ENCODE assay signal across 20 mouse cellular contexts in genomic region chr12:40348251-40348650, GRCm38 (mm10).
DNase-seq lines count a peak whose midpoint lies in the region; ATAC-seq lines count a peak whose summit lies in the region.
"Had no signal": no experiment of that assay in that cellular context is flagged by ENCODE, and none has a peak within 500 bp of the region (broad histone marks: within the 10 kb centered on the region; RNA-seq: fewer than 3 reads in every experiment).

No protein-coding gene starts in this region.

- no peak overlapping the region for H3K9ac ChIP-seq in intestine, embryonic 16.5 days (ENCODE audit: low read depth, low read length)
- H3K9ac ChIP-seq: forebrain, postnatal 0 days; limb, embryonic 12.5 days; midbrain, embryonic 13.5 days; neural tube, embryonic 12.5 days had no signal

- H3K27me3 ChIP-seq in intestine, embryonic 16.5 days (replicated peaks; ENCODE audit: control insufficient read depth, insufficient read depth, low read length): no peaks in the 10 kb centered on the region
- H3K27me3 ChIP-seq: limb, embryonic 12.5 days; midbrain, embryonic 13.5 days; neural tube, embryonic 12.5 days had no signal

- H3K36me3 ChIP-seq in intestine, embryonic 16.5 days (ENCODE audit: control insufficient read depth, insufficient read depth, low read length): no peaks in the 10 kb centered on the region
- H3K36me3 ChIP-seq: limb, embryonic 12.5 days; midbrain, embryonic 13.5 days; neural tube, embryonic 12.5 days had no signal

- no peak overlapping the region for H3K27ac ChIP-seq in intestine, embryonic 16.5 days (ENCODE audit: low read length)
- H3K27ac ChIP-seq: kidney, postnatal 0 days; limb, embryonic 12.5 days; macrophage; neural tube, embryonic 12.5 days had no signal

- ATAC-seq in intestine, embryonic 16.5 days: peak; percentile 89
- ATAC-seq: forebrain, postnatal 0 days; midbrain, embryonic 13.5 days had no signal

- H3K9me3 ChIP-seq in intestine, embryonic 16.5 days (ENCODE audit: control insufficient read depth, low read length): no peaks in the 10 kb centered on the region
- H3K9me3 ChIP-seq: limb, embryonic 12.5 days; midbrain, embryonic 13.5 days; neural tube, embryonic 12.5 days had no signal

- 61% methylated on average over 4 of the region's 4 CpGs for WGBS in intestine, embryonic 16.5 days

- H3K4me3 ChIP-seq in intestine, embryonic 16.5 days (ENCODE audit: low read length): no peak overlapping the region
- H3K4me3 ChIP-seq: limb, embryonic 12.5 days; midbrain, embryonic 13.5 days; neural tube, embryonic 12.5 days had no signal

- H3K4me2 ChIP-seq in intestine, embryonic 16.5 days (ENCODE audit: low read depth, low read length): no peak overlapping the region
- H3K4me2 ChIP-seq: heart, embryonic 11.5 days; limb, embryonic 12.5 days; midbrain, embryonic 13.5 days; neural tube, embryonic 12.5 days had no signal

- DNase-seq in gastrocnemius, adult 18-20 months (ENCODE audit: low spot score): peak; percentile 13
- no peak for DNase-seq in gastrocnemius, postnatal 4 days (ENCODE audit: low spot score in 2 of 2)
- peak; percentile 32 for DNase-seq in urinary bladder, postnatal 14 days (ENCODE audit: low spot score)
- DNase-seq in urinary bladder, adult 2 months (ENCODE audit: low spot score): no peak
- no peak for DNase-seq in ovary, postnatal 14 days (ENCODE audit: low spot score)
- no peak for DNase-seq in adrenal gland, postnatal 4 days (ENCODE audit: low spot score in 2 of 2)
- no peak for DNase-seq in cerebellum, postnatal 4 days (ENCODE audit: low spot score in 2 of 2)
- DNase-seq: adrenal gland, postnatal 14 days; cerebellum, adult 9-10 months; forebrain, postnatal 0 days; gastrocnemius, postnatal 14 days; right cerebral cortex, postnatal 4 days; thymus, postnatal 36 days had no signal

- H3K4me1 ChIP-seq in intestine, embryonic 16.5 days (ENCODE audit: control insufficient read depth, insufficient read depth, low read length): no peaks in the 10 kb centered on the region
- H3K4me1 ChIP-seq: limb, embryonic 12.5 days had no signal

Comparison
In these comparisons a context has a peak if more than half of its experiments do, and no peak if none do; other contexts are left out.
1. DNase-seq: peak in gastrocnemius, adult 18-20 months (single experiment) and urinary bladder, postnatal 14 days (single experiment); none in gastrocnemius, postnatal 4 days (0 of 2), urinary bladder, adult 2 months (single experiment), ovary, postnatal 14 days (single experiment), adrenal gland, postnatal 4 days (0 of 2) and cerebellum, postnatal 4 days (0 of 2).